Mouse (Mus musculus) lung, postnatal 4 days (tissue): ENCODE results near the gene Arl16.
"Not testable (repeated sequence)": the region's sequence is repeated elsewhere in the genome, so short reads cannot be mapped to it uniquely, and the experiment has no call there.

ENCODE experiments used
- DNase-seq, 2 experiments: peaks; one replicate each; pipeline ENCODE4 v3.0.0; 2021

The Arl16 gene

DNA sequence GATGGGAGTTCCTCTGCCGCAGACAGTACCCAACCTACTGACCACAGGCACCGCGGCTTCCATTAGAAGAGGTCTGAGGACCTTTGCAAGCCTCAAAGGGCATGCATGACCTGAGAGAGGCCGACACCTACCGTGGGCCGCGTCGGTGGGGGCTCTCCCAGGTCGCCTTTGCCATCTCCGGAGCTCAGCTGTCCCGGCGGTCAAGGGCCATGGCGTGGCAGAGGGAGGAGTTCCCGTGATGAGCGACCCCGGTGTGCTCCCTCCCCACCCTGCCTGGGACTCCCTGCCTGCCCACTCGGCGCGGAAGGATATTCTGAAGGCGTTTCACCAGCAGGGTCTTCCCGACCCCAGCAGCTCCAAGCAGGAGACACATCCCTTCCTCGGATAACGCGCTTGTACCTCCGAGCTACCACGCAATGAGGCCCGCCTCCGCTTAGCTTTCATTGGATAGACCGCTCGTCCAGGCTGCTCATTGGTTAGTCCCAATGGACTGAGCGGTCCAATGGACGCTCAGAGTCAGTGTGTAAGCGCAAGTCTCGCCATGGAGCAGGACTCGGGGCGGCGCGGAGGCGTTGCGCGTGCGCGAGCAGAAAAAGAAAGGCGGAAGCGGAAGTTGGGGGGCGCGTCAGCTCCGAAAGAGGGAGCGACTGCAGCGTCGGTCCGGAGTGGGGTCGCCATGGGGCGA, at the start of gene Arl16:
Arl16 (minus strand) TSS at position 557 of the 685 bp plus-strand sequence.
- peak; percentile 96 to 97 for DNase-seq

GRCm38 (mm10) chr11:120517147-120517546, 49.7 kb upstream of the Arl16 start:
- peak in 1 of 2 experiments; percentile 16 for DNase-seq

GRCm38 (mm10) chr11:120515611-120516010, 48.2 kb upstream of the Arl16 start:
- peak; percentile 89 to 94 for DNase-seq

GRCm38 (mm10) chr11:120514262-120514661, 46.9 kb upstream of the Arl16 start:
- not testable (repeated sequence) for DNase-seq

DNA sequence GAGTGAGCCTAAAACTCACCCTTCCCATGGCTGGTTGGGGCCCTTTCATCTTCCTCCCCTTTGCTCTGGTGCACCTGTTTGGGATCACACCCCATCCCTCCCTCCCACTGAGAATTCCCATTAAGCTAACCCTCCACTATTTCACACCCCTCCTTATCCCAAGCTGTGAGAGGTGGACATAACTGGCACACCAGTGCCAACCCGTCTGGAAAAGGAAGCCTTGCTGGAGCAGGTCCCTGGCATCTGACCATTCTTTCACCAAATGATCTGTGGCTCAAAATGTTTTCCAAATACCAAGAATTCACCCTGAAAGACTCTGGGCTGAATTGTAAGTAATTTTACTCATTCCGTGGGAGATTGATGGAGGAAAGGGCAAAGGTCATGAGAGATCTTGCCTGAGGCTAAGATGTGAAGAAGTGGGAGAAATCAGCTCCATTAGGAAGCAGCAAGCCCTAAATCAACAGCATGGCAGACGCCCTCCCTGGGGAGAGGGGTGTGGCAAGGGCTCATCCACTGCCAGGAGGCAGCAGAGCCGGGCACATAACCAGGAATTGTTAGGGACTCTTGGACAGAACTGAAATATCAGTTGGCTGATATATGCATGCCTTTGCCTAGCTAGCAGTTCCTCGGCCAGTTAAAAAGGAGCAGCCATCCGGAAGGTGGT, 45.5 kb upstream of the Arl16 start:
- no peak for DNase-seq

GRCm38 (mm10) chr11:120510375-120511030, 43.1 kb upstream of the Arl16 start:
- peak in 1 of 2 experiments; percentile 35 for DNase-seq

- DNase-seq, result peak in 1 of 2 experiments; percentile 15
These were observed 42.5 kb upstream of the Arl16 start for GRCm38 (mm10) chr11:120509940-120510339.

DNA sequence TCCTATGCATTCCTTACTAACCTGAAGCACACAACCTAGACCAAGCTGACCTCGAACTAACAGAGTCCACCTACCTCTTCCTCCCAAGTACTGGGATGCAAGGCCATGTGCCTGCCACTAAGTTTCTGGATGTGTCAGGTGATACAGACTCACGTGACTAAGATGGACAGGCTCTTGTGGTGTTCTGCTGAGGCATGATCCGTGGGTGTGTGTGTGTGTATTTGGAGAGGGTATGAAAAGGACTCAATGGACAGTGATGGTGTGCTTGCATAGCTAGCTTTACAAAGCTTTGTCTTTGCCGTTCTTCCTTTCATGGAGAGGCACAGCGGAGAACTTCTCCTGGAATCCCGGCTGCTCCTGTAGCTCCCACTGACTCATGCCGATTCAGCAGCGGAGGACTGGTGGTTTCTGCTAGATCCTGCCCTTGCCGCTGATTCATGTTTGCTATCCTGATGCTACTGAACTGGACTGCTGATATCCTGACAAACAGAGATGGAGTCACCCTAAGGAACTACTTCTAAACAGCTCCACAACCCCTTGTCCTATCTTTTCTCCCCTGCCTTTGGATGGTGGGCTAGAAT, 41.0 kb upstream of the Arl16 start:
- DNase-seq, result no peak

DNA sequence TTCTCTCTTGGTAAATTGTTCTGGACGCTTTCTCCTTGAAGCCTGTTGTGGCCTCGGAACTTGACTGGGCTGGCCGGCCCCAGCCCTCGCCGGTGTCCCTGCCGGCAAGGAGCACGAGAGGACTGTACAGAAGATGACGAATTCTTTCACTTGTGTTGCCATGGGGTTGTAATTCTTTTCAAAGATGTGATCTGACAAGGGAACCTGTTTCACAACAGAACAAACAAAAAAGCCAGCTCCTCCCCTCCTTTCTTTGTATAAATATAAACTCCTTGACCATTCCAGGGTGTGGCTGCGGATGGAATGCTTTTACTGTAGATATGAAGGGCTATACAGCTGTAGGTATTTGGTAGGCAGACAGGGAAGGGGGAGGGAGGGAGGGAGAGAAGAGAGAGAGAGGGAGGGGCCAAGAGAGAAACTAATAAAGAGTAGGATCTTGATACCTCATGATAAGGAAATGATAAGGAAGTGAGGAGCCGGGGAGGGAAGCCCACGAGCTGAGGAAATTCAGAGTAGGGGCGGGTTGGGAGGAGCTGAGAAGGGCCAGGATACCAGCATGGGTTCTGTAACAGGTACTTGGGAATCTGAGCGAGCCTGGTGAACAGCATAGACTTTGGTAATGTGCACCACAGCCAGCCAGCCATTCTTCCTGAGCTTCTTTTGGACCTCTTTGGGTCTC, 40.3 kb upstream of the Arl16 start:
- peak; percentile 47 to 77 for DNase-seq

DNA sequence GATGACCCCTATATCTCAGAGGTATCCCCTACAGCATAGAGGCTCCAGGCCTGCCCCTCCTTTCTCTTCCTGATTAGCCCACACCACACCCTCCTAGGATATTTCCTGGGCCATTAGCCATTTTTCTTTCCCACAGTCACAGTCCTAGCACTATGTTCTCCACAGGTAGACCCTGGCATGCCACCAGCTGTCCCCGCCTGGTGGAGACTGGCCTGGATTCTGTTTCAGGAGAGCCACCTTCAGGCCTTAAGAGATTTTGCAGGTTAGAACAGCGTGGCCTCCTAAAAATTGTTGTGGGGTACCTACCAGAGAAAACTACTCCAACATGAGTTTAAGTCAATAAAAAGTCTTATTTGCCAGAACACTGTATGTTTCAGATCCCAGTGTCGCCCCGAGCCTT, 39.5 kb upstream of the Arl16 start:
- peak; percentile 52 to 69 for DNase-seq

DNA sequence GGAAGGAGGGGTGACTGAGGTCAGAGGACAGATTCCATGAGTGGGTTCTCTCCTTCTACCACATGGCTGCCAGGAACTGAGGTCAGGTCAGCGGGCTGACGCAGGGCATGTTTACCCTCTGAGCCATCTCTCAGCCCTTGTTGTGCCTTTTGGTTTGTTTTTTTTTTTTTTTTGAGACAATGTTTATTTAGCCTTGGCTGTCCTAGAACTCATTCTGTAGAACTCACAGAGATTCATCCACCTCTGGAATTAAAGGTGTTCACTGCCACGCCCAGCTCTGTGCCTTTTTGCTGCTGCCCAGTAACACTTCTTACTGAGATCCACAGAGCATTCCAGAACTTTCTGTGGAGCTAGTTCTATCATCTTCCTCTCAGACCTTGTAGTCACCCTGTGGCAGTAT, 38.3 kb upstream of the Arl16 start:
- no peak for DNase-seq

- no peak for DNase-seq
These were observed 34.3 kb upstream of the Arl16 start for GRCm38 (mm10) chr11:120501701-120502100.

DNA sequence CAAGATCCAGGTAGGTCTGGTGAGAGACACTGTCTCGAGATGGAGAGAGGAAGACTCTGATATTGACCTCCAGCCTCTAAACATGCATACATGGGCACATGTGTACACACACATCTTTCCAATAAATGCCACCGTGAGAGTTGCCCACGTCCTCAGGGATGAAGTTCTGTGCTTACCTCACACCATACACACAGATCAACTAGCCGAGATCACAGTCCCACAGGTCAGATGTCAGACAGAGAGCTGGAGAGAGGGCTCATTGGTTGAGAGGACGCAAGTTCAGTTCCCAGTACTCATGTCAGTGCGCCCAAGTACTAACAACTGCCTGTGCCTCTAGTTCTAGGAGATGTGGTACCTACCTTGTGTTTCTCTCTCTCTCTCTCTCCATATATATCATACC, 33.6 kb upstream of the Arl16 start:
- DNase-seq, result no peak

DNA sequence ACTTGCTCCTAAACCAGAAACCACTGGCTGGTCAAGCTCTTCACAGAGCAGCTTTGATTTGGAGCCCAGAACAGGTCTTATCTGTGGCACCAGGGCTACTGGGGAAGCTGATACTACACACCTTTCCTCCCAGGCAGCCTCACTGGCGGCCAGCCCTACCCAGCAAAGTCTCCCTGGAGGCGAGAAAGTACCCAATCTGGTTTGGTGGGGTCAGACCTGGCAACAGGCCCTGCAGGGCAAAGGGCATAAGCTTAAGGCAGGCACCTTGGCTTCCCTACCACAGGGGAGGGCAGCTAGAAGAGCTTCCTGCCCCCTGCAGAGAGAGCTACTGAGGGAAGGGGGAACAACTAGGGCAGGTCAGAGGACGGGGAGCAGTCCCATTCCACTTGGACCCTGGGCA, 33.0 kb upstream of the Arl16 start:
- peak; percentile 69 to 83 for DNase-seq

DNA sequence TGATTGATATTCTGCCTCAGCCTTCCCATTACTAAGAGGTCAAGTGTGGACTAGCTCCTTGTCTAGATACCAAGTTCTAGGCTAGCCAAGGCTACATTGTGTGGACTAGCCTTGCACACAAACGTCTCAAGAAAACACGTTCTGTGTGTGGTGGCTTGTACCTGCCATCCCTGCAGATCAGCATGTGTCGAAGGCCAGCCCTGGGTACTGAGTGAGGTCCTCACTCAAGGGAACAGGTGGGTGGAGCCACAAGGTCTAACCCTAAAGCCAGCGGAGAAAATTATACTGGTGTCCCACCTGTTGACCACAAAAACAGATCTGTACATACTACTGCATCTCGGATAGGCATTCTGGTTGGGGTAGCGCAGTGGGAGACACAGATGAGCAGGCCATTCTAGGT, 32.5 kb upstream of the Arl16 start:
- DNase-seq, result no peak

- DNase-seq, result no peak
These were observed 31.5 kb upstream of the Arl16 start for GRCm38 (mm10) chr11:120498891-120499290.

GRCm38 (mm10) chr11:120498226-120498625, 30.8 kb upstream of the Arl16 start:
- DNase-seq, result no peak

DNA sequence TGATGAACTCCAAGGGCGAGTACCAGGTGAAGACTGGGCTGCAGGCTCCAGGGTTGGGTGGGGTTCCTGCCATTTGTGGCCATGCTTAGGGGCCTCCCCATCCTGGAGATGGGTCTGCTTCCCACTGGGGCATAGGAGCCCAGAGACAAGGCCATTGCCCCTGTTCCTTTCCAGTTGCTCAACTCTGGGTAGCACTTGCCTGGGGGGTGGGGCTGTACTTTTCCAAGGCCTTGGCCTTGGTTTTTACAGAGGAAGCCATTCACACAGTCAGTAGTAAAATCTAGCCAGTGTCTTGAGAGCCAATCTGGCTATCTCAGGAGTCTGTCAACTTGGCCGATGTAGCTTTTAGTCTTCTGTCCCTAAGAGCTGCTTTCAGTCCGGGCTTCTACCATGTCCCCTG, 30.0 kb upstream of the Arl16 start:
- no peak for DNase-seq

- no peak for DNase-seq
These were observed 26.5 kb upstream of the Arl16 start for GRCm38 (mm10) chr11:120493911-120494310.

- DNase-seq, result no peak
These were observed 25.9 kb upstream of the Arl16 start for GRCm38 (mm10) chr11:120493351-120493750.

GRCm38 (mm10) chr11:120492878-120493203, 25.4 kb upstream of the Arl16 start:
- peak in 1 of 2 experiments; percentile 22 for DNase-seq

GRCm38 (mm10) chr11:120492024-120492877, 24.8 kb upstream of the Arl16 start:
- peak; percentile 44 to 54 for DNase-seq
